Mouse (Mus musculus): Measurements from ENCODE around the gene Slc35e3. TPM values are rescaled to one million over a fixed set of nuclear protein-coding genes. Genes with fewer than 3 reads are reported as not detected.

Slc35e3 gene
- polyA plus RNA-seq, 1 experiment from 2014 or later: 29.0 TPM

DNA sequence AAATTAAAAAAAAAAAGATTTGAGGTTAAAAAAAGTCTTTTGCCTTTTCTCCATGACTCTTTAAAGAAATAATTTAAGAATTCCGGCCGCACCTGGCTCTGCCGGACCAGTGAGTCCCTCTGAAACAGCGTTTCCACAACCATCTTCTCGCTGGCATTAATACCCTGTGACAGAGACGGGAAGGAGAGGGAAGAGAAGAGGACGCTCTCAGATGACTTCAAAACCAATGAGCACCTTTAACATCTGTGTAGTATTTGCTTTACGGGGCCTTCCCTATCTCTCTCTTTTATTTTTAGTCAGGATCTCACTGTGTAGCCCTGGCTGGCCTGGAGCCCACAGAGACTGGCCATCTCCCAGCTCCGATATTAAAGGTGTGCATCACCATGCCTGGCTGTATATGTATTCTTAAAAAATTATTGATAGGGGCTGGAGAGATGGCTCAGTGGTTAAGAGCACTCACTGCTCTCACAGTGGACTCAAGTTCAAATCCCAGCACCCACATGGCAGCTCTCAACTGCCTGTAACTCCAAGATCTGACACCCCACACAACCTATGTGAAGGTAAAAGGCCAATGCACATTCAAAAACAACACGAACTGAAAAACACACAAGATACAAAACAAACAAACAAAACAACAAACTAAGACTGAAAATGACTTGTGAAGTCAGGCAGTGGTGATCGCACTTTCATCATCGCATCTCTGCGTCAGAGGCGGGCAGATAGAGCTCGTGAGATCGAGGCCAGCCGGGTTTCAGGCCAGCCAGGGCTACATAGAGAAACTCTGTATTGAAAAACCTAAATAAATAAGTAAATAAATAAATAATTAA, 31.5 kb upstream of the Slc35e3 start:
- no peak for ATAC-seq
- Histone ChIP-seq H3K4me1 (replicated peaks; ENCODE audit: control insufficient read depth, insufficient read depth, low read length) (no peaks in the 10 kb centered on the region), H3K36me3 (ENCODE audit: control insufficient read depth, insufficient read depth) (peaks cover 42% of the 10 kb centered on the region), H3K9ac (replicated peaks; ENCODE audit: low read depth, low read length) (no peak overlapping the region), H3K9me3 (ENCODE audit: control insufficient read depth, low read length) (no peaks in the 10 kb centered on the region), H3K27me3 (replicated peaks; ENCODE audit: control insufficient read depth, insufficient read depth, low read length) (no peaks in the 10 kb centered on the region), H3K27ac (ENCODE audit: low read length) (no peak overlapping the region), H3K4me2 (ENCODE audit: low read length) (no peak overlapping the region), H3K4me3 (replicated peaks; ENCODE audit: low read length) (no peak overlapping the region)
- 95% methylated on average over 17 of the region's 17 CpGs for WGBS

DNA sequence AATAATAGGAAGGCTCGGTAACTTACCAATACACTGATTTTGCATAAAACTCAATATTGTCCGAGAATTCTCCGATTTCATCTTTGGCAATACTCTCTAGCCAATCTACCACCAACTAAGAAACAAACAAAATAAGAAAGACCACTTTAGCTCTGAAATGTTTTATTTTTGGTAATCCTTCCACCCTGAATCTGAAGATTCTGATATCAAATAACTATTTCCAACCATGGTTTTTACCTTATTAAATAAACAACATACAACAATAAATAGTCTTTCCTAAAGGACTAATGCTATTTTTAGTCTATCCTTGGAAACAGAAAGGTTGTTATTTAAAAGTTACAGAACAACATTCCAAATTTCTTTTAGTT, 30.9 kb upstream of the Slc35e3 start:
- Histone ChIP-seq H3K9me3 (ENCODE audit: control insufficient read depth, low read length) (no peaks in the 10 kb centered on the region), H3K9ac (replicated peaks; ENCODE audit: low read depth, low read length) (no peak overlapping the region), H3K27ac (ENCODE audit: low read length) (no peak overlapping the region), H3K4me3 (replicated peaks; ENCODE audit: low read length) (no peak overlapping the region), H3K4me1 (replicated peaks; ENCODE audit: control insufficient read depth, insufficient read depth, low read length) (no peaks in the 10 kb centered on the region), H3K36me3 (ENCODE audit: control insufficient read depth, insufficient read depth) (peaks cover 44% of the 10 kb centered on the region), H3K4me2 (ENCODE audit: low read length) (no peak overlapping the region), H3K27me3 (replicated peaks; ENCODE audit: control insufficient read depth, insufficient read depth, low read length) (no peaks in the 10 kb centered on the region)
- 95% methylated on average over 3 of the region's 3 CpGs for WGBS
- no peak for ATAC-seq

DNA sequence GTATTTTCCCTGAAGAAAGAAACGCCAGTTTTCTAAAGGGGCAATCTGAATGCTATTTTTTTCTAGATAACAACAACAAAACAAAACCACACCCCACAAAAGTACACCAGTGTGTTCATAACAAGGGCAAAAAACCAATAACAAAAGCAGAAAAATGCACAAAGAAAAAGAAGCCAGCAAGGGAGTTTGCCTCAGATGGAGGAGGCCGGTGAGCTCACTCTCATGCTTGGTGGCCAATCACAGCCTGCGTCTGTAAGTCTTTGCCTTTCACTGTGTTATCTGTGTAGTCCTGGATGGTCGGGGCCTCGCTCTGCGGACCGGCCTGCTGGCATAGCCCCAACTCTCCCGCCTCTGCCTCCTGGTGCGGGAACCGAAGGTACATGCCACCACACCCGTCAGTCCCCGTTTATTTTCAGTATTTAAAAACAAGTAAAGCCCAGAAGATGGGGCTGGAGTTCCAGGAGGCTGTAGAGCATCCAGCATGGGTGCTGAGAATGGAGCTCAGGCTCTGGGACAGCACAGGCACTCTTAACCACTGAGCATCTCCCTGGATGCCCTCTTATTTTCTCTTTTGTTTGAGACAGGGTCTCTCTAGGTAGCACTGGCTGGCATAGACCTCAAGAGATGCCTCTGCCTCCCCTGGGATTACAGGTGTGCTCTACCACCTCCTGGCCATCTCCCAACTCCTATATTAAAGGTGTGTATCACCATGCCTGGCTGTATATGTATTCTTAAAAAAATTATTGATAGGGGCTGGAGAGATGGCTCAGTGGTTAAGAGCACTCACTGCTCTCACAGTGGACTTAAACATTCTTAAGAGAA, 30.3 kb upstream of the Slc35e3 start:
- 88% methylated on average over 12 of the region's 12 CpGs for WGBS
- Histone ChIP-seq H3K9me3 (ENCODE audit: control insufficient read depth, low read length) (no peaks in the 10 kb centered on the region), H3K4me1 (replicated peaks; ENCODE audit: control insufficient read depth, insufficient read depth, low read length) (no peaks in the 10 kb centered on the region), H3K27me3 (replicated peaks; ENCODE audit: control insufficient read depth, insufficient read depth, low read length) (no peaks in the 10 kb centered on the region), H3K9ac (replicated peaks; ENCODE audit: low read depth, low read length) (no peak overlapping the region), H3K36me3 (ENCODE audit: control insufficient read depth, insufficient read depth) (peaks cover 40% of the 10 kb centered on the region), H3K27ac (ENCODE audit: low read length) (no peak overlapping the region), H3K4me3 (replicated peaks; ENCODE audit: low read length) (no peak overlapping the region), H3K4me2 (ENCODE audit: low read length) (no peak overlapping the region)
- ATAC-seq: no peak

DNA sequence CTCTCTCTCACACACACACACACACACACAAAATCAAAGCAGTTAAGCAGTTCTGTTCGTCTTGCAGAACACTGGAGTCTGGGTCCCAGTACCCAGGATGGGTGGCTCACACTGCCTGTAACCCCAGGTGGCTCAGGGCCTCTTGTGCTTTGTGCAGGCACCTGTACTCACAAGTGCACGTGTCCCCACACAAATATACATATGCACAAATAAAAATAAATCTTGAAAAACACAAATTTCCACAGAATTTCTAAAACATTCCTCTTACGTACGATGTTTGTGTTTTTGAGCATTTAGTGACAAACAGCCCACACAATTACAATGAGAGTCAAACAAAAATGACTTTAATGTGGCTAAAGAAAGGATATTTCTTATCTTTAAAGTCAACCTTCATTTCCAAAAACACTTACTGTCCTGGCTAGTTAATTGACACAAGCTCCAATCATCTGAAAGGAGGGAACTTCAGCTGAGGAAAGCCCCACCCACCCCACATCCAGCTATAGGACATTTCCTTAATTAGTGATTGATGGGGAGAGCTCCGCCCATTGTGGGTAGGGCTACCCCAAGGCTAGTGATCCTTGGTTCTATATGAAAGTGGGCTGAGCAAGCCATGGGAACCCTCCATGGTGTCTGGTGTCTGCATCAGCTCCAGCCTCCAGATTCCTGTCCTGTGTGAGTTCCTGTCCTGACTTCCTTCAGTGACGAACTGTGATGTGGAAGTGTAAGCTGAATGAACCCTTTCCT, 29.4 kb upstream of the Slc35e3 start:
- Histone ChIP-seq H3K36me3 (ENCODE audit: control insufficient read depth, insufficient read depth) (peaks cover 37% of the 10 kb centered on the region), H3K9me3 (ENCODE audit: control insufficient read depth, low read length) (no peaks in the 10 kb centered on the region), H3K27ac (ENCODE audit: low read length) (no peak overlapping the region), H3K4me3 (replicated peaks; ENCODE audit: low read length) (no peak overlapping the region), H3K4me2 (ENCODE audit: low read length) (no peak overlapping the region), H3K9ac (replicated peaks; ENCODE audit: low read depth, low read length) (no peak overlapping the region), H3K27me3 (replicated peaks; ENCODE audit: control insufficient read depth, insufficient read depth, low read length) (no peaks in the 10 kb centered on the region), H3K4me1 (replicated peaks; ENCODE audit: control insufficient read depth, insufficient read depth, low read length) (no peaks in the 10 kb centered on the region)
- WGBS: 89% methylated on average over 6 of the region's 6 CpGs
- ATAC-seq: no peak

DNA sequence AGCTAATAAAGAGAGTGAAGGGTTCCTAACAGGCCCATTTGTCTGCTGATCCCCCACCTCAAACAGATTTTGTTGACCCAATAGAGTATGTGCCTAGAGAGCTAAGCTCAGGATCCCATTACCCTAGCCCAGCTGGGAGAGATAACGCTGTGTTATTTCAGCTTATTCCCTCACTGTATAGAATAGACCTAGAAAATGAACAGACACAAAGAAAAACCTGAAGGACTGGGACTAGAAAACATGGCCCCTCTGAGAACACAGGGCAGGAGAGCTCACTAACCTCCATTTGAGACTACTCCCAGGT, 28.6 kb upstream of the Slc35e3 start:
- H3K4me1 ChIP-seq (replicated peaks; ENCODE audit: control insufficient read depth, insufficient read depth, low read length): no peaks in the 10 kb centered on the region
- no peak overlapping the region for H3K4me2 ChIP-seq (ENCODE audit: low read length)
- no peak for ATAC-seq
- WGBS: 100% methylated on average over 1 of the region's 1 CpGs
- peaks cover 40% of the 10 kb centered on the region for H3K36me3 ChIP-seq (ENCODE audit: control insufficient read depth, insufficient read depth)
- H3K27me3 ChIP-seq (replicated peaks; ENCODE audit: control insufficient read depth, insufficient read depth, low read length): no peaks in the 10 kb centered on the region
- H3K4me3 ChIP-seq (replicated peaks; ENCODE audit: low read length): no peak overlapping the region
- no peak overlapping the region for H3K27ac ChIP-seq (ENCODE audit: low read length)
- H3K9ac ChIP-seq (replicated peaks; ENCODE audit: low read depth, low read length): no peak overlapping the region
- no peaks in the 10 kb centered on the region for H3K9me3 ChIP-seq (ENCODE audit: control insufficient read depth, low read length)

DNA sequence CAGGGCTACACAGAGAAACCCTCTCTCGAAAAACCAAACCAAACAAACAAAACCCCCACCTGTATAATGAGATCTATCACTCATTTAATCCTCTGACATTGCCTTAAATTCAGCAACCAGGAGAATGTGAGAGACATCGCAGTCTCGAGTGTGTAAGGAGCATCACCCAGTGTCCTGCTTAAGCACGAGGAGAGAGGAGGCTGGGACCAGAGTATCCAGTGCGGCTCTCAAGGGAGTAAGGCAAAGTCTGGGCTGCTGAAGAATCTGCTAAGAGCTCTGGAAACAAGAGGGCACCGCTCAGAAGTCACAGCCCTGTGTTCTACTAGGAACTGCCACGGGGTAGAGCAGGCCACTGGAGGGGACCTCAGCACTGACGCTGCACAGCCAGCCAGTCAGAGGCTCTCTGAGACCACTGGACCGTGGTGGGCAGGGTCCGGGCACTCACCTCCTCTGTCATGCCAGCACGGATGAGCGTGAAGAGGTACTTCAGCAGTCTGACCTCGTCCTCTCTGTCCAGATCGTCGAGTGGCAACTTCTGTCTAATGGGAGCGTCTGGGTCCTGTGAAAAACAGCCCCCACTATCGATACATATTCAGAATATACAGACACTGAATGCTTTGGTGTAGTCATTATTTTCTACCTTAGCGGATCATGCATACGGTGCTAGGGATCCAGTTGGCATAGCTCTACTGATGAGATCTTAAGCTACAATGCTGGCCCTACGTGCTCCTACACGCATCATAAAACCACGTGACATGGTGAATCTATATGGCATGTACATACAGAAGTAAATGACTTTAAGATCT, 28.0 kb upstream of the Slc35e3 start:
- H3K4me3 ChIP-seq (replicated peaks; ENCODE audit: low read length): no peak overlapping the region
- peaks cover 40% of the 10 kb centered on the region for H3K36me3 ChIP-seq (ENCODE audit: control insufficient read depth, insufficient read depth)
- no peak overlapping the region for H3K27ac ChIP-seq (ENCODE audit: low read length)
- no peak for ATAC-seq
- WGBS: 95% methylated on average over 22 of the region's 22 CpGs
- H3K9ac ChIP-seq (replicated peaks; ENCODE audit: low read depth, low read length): no peak overlapping the region
- no peaks in the 10 kb centered on the region for H3K27me3 ChIP-seq (replicated peaks; ENCODE audit: control insufficient read depth, insufficient read depth, low read length)
- H3K9me3 ChIP-seq (ENCODE audit: control insufficient read depth, low read length): no peaks in the 10 kb centered on the region
- no peak overlapping the region for H3K4me2 ChIP-seq (ENCODE audit: low read length)
- H3K4me1 ChIP-seq (replicated peaks; ENCODE audit: control insufficient read depth, insufficient read depth, low read length): no peaks in the 10 kb centered on the region

DNA sequence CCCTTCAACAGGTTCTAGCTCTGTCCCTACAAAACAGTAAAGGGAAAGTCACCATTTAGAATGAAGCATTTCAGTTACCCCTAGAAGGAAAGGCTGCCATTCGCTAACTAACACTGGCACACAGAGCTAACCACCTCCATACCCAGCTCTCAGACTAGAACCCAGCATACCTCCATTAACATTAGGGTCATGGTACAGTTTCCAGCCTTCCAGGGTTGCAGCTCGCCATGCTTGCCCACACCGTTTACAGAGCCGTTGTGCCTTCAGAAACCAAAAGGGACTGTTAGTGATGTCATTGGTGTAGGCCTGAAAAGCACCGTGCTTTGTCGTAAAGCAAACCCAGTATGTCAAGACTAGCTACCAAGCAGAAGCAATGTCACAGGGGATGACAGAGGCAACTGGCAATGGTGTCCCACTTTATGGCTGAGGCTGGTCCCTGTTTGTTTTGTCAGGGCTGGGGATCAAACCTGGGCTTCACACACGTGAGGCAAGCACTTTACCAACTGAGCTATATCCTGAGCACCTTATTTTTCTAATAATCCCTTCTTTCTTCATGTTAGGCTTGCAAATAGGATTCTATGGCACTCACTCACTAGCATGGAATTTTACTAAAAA, 27.0 kb upstream of the Slc35e3 start:
- no peak overlapping the region for H3K4me3 ChIP-seq (replicated peaks; ENCODE audit: low read length)
- 98% methylated on average over 7 of the region's 7 CpGs for WGBS
- no peak for ATAC-seq
- H3K4me1 ChIP-seq (replicated peaks; ENCODE audit: control insufficient read depth, insufficient read depth, low read length): no peaks in the 10 kb centered on the region
- no peaks in the 10 kb centered on the region for H3K9me3 ChIP-seq (ENCODE audit: control insufficient read depth, low read length)
- no peak overlapping the region for H3K27ac ChIP-seq (ENCODE audit: low read length)
- no peak overlapping the region for H3K9ac ChIP-seq (replicated peaks; ENCODE audit: low read depth, low read length)
- H3K36me3 ChIP-seq (ENCODE audit: control insufficient read depth, insufficient read depth): peaks cover 40% of the 10 kb centered on the region
- no peak overlapping the region for H3K4me2 ChIP-seq (ENCODE audit: low read length)
- H3K27me3 ChIP-seq (replicated peaks; ENCODE audit: control insufficient read depth, insufficient read depth, low read length): no peaks in the 10 kb centered on the region

DNA sequence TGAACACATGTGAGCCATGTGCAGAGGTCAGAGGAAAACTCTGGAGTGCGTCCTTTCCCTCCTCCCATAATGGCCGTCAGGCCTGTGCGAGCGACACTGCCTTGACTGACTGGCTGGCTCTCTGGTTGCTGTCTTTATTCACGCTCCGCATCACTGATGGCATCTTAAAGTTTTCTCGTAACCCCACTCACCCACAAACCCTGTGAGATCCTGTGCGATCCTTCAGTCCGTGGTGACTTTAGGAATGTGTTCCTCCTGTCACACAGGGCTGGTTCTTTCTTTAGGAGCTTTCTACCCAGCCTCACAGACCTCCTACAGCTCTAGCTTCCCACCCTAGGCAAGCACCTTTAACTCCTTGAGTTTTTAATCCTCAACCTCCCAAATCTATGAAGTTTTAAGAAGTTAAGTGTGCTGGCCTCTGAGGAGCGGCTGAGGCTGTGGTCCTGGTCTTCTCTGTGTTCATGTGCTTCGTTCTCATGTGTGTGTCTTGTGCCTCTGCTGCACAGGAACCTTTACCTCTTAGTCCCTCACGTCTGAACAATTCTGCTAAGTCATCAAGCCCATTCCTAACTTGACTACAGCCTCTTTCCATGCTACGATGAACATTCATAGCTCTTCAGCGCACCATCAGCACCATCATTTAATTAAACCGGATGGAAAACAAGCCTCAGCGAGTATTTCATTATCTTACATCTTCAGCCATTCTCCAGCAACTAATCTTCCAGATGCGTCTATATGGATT, 26.4 kb upstream of the Slc35e3 start:
- H3K36me3 ChIP-seq (ENCODE audit: control insufficient read depth, insufficient read depth): peaks cover 46% of the 10 kb centered on the region

More for the DNA sequence above, 26.4 kb upstream of the Slc35e3 start:
- H3K4me2 ChIP-seq (ENCODE audit: low read length): no peak overlapping the region
- no peak overlapping the region for H3K27ac ChIP-seq (ENCODE audit: low read length)
- WGBS: 92% methylated on average over 17 of the region's 17 CpGs
- H3K9ac ChIP-seq (replicated peaks; ENCODE audit: low read depth, low read length): no peak overlapping the region
- H3K4me1 ChIP-seq (replicated peaks; ENCODE audit: control insufficient read depth, insufficient read depth, low read length): no peaks in the 10 kb centered on the region
- no peaks in the 10 kb centered on the region for H3K9me3 ChIP-seq (ENCODE audit: control insufficient read depth, low read length)
- no peak for ATAC-seq
- no peak overlapping the region for H3K4me3 ChIP-seq (replicated peaks; ENCODE audit: low read length)
- no peaks in the 10 kb centered on the region for H3K27me3 ChIP-seq (replicated peaks; ENCODE audit: control insufficient read depth, insufficient read depth, low read length)
